Mouse (Mus musculus): ENCODE results near the gene Tmx4. TPM values are rescaled to one million over a fixed set of nuclear protein-coding genes. Genes with fewer than 3 reads are reported as not detected.

Tmx4 gene
- total and polyA plus RNA-seq, 3 experiments, result 13.7 to 53.1 (median 48.1) TPM

- no peaks in the 10 kb centered on the region for H3K36me3 ChIP-seq (ENCODE audit: control insufficient read depth, insufficient read depth, low read length)
- no peak within 1 kb of the TSS for H3K9ac ChIP-seq (ENCODE audit: low read depth, low read length)
- TF ChIP-seq CTCF (IDR thresholded peaks at IDR 0.05) (no peak), EP300 (IDR thresholded peaks at IDR 0.05; ENCODE audit: insufficient read depth, low read depth, low read length) (no peak), POLR2A (IDR thresholded peaks at IDR 0.05; ENCODE audit: insufficient read depth, low read depth, low read length) (no peak)
- no peak within 1 kb of the TSS for H3K4me3 ChIP-seq
- 77% methylated on average over 8 of the region's 8 CpGs for WGBS
- intact Hi-C loops (cut with DNase I), result loop anchor here (10.0 kb wide), 1 partner anchor 121 kb away; no protein-coding TSS in a partner anchor
- H3K4me1 ChIP-seq (ENCODE audit: control insufficient read depth, insufficient read depth, low read length), result no peaks in the 10 kb centered on the region
- DNase-seq, result no peak
- no peak within 1 kb of the TSS for H3K27ac ChIP-seq
- H3K27me3 ChIP-seq (ENCODE audit: control insufficient read depth, insufficient read depth, low read length), result no peaks in the 10 kb centered on the region
- no peaks in the 10 kb centered on the region for H3K79me2 ChIP-seq (replicated peaks; ENCODE audit: control insufficient read depth, insufficient read depth, low read length)
Measured at GRCm38 (mm10) chr2:134554221-134554727, 89.7 kb downstream of the Tmx4 start, which contains the start of gene Hao1. TSS of gene Hao1 (minus strand) at chr2:134554368.

GRCm38 (mm10) chr2:134552358-134552757 is 91.6 kb downstream of the Tmx4 start:
- H3K27me3 ChIP-seq (ENCODE audit: control insufficient read depth, insufficient read depth, low read length), result no peaks in the 10 kb centered on the region
- no peak for DNase-seq
- no peaks in the 10 kb centered on the region for H3K4me1 ChIP-seq (ENCODE audit: control insufficient read depth, insufficient read depth, low read length)
- no peak overlapping the region for H3K4me3 ChIP-seq
- intact Hi-C loops (cut with DNase I), result loop anchor here (10.0 kb wide), 1 partner anchor 122 kb away; no protein-coding TSS in a partner anchor
- H3K27ac ChIP-seq, result no peak overlapping the region
- TF ChIP-seq CTCF (IDR thresholded peaks at IDR 0.05) (no peak), POLR2A (IDR thresholded peaks at IDR 0.05; ENCODE audit: insufficient read depth, low read depth, low read length) (no peak), EP300 (IDR thresholded peaks at IDR 0.05; ENCODE audit: insufficient read depth, low read depth, low read length) (no peak)
- no peak overlapping the region for H3K9ac ChIP-seq (ENCODE audit: low read depth, low read length)
- H3K79me2 ChIP-seq (replicated peaks; ENCODE audit: control insufficient read depth, insufficient read depth, low read length), result no peaks in the 10 kb centered on the region
- H3K36me3 ChIP-seq (ENCODE audit: control insufficient read depth, insufficient read depth, low read length), result no peaks in the 10 kb centered on the region

- TF ChIP-seq EP300 (IDR thresholded peaks at IDR 0.05; ENCODE audit: insufficient read depth, low read depth, low read length) (no peak), CTCF (IDR thresholded peaks at IDR 0.05) (peak; percentile 85)
Measured at GRCm38 (mm10) chr2:134549770-134550169, 94.2 kb downstream of the Tmx4 start.

DNA sequence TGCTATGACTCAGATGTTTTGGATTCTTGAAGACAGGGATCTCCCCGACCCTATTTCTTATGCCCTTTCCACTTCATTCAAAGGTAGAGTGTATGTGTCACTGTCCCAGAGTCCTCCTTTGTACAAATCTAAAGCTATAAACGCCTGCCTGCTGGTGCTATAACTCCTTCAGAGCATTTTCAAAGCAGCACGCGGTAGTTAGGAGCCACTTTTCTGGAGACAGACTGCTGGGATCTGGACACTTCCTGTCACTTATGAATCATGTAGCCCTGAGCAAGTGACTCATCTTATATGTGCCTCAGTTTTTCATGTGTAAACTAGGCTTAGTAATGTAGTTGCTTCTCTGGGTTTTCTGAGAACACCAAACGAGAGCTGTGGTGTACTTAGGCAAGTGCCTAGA is 98.8 kb downstream of the Tmx4 start:
- no peak overlapping the region for H3K9ac ChIP-seq (ENCODE audit: low read depth, low read length)
- 47% methylated on average over 5 of the region's 5 CpGs for WGBS
- intact Hi-C loops (cut with DNase I), result loop anchor here (10.0 kb wide), 1 partner anchor 230 kb away; no protein-coding TSS in a partner anchor

More at GRCm38 (mm10) chr2:134549770-134550169, 94.2 kb downstream of the Tmx4 start:
- Histone ChIP-seq H3K4me3 (no peak overlapping the region), H3K79me2 (replicated peaks; ENCODE audit: control insufficient read depth, insufficient read depth, low read length) (no peaks in the 10 kb centered on the region), H3K4me1 (ENCODE audit: control insufficient read depth, insufficient read depth, low read length) (no peaks in the 10 kb centered on the region), H3K36me3 (ENCODE audit: control insufficient read depth, insufficient read depth, low read length) (no peaks in the 10 kb centered on the region), H3K27ac (no peak overlapping the region), H3K9ac (ENCODE audit: low read depth, low read length) (no peak overlapping the region), H3K27me3 (ENCODE audit: control insufficient read depth, insufficient read depth, low read length) (no peaks in the 10 kb centered on the region)
- 10% methylated on average over 4 of the region's 4 CpGs for WGBS
- DNase-seq, result peak in 1 of 2 experiments; percentile 43
- intact Hi-C loops (cut with DNase I), result loop anchor here (1.0 to 10.0 kb wide), 3 partner anchors 125 to 781 kb away; no protein-coding TSS in a partner anchor

DNA sequence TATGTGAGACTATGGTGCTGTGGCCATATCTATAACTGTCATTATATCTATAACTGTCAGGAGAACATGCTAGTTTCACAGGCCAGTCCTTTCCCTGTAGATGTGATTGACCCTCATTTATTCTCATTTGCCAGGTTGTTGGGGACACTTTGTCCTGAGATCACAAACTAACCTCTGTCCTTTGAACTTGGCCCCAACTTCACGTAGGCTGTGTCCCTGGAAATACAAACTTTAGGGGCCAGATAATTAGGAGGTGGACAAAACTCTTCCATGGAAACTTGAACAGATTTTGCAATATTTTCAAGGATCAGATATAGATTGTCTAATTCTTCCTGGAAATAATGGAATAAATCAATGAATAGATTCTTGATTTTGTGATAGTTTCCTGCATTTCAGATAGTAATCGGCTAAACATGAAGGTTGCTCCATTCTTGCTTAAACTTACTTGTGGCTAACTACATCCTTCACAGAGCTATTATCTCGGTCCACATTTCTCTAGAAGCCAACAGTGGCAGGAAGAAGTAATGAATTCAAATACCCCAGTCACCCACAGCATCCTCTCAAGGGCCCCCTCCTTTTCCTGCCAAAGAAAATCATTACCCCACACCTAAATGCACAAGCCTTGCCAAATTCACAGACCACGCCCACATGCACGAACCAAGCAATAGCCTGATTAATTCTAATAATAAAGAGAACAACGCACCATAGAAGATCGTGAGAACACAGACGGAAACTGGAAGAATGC is 99.5 kb downstream of the Tmx4 start:
- DNase-seq, result no peak
- TF ChIP-seq POLR2A (IDR thresholded peaks at IDR 0.05; ENCODE audit: insufficient read depth, low read depth, low read length), result no peak
- TF ChIP-seq EP300 (IDR thresholded peaks at IDR 0.05; ENCODE audit: insufficient read depth, low read depth, low read length), result no peak
- no peak for TF ChIP-seq CTCF (IDR thresholded peaks at IDR 0.05)
- H3K27ac ChIP-seq, result no peak overlapping the region
- H3K4me1 ChIP-seq (ENCODE audit: control insufficient read depth, insufficient read depth, low read length), result no peaks in the 10 kb centered on the region
- H3K4me3 ChIP-seq, result no peak overlapping the region
- intact Hi-C loops (cut with DNase I), result loop anchor here (10.0 kb wide), 1 partner anchor 230 kb away; no protein-coding TSS in a partner anchor
- no peaks in the 10 kb centered on the region for H3K27me3 ChIP-seq (ENCODE audit: control insufficient read depth, insufficient read depth, low read length)
- no peaks in the 10 kb centered on the region for H3K36me3 ChIP-seq (ENCODE audit: control insufficient read depth, insufficient read depth, low read length)
- WGBS, result 45% methylated on average over 8 of the region's 8 CpGs
- no peaks in the 10 kb centered on the region for H3K79me2 ChIP-seq (replicated peaks; ENCODE audit: control insufficient read depth, insufficient read depth, low read length)
- no peak overlapping the region for H3K9ac ChIP-seq (ENCODE audit: low read depth, low read length)

More for the DNA sequence above, 98.8 kb downstream of the Tmx4 start:
- no peak overlapping the region for H3K4me3 ChIP-seq
- no peaks in the 10 kb centered on the region for H3K36me3 ChIP-seq (ENCODE audit: control insufficient read depth, insufficient read depth, low read length)
- TF ChIP-seq EP300 (IDR thresholded peaks at IDR 0.05; ENCODE audit: insufficient read depth, low read depth, low read length) (no peak), POLR2A (IDR thresholded peaks at IDR 0.05; ENCODE audit: insufficient read depth, low read depth, low read length) (no peak), CTCF (IDR thresholded peaks at IDR 0.05) (no peak)
- H3K4me1 ChIP-seq (ENCODE audit: control insufficient read depth, insufficient read depth, low read length), result no peaks in the 10 kb centered on the region
- no peak for DNase-seq
- no peaks in the 10 kb centered on the region for H3K27me3 ChIP-seq (ENCODE audit: control insufficient read depth, insufficient read depth, low read length)
- no peaks in the 10 kb centered on the region for H3K79me2 ChIP-seq (replicated peaks; ENCODE audit: control insufficient read depth, insufficient read depth, low read length)
- no peak overlapping the region for H3K27ac ChIP-seq

Other genes with a start within 250 kb of the Tmx4 start
- not detected for gene Hao1, start 89.8 kb downstream of the Tmx4 start, total RNA-seq (2021)
- not detected in 2 replicates for gene Hao1, start 89.8 kb downstream of the Tmx4 start, polyA plus RNA-seq (2012; rRNA removed)
- gene Plcb1, start 141.9 kb upstream of the Tmx4 start, total RNA-seq (2021), result 1 to 10 TPM; 3.9 to 4.2 TPM
- gene Plcb1, start 141.9 kb upstream of the Tmx4 start, polyA plus RNA-seq (2012; rRNA removed), result 0.78 and 2.5 TPM in 2 replicates

Measured in heart, adult 2 months (tissue).